Mouse (Mus musculus) cortical plate, adult 2 months (tissue): ENCODE measurements at regions not wholly inside any gene's neighbourhood (a gene's known extent, or its start where the extent isn't known, plus 50 kb on each side); places are given as distances from the start of the nearest gene placed in this dataset.
A peak's percentile ranks its signal among the peaks of the same experiment; 100 is the strongest.

Experiments
- H3K27ac ChIP-seq: fragments of 200-500 bp; 2 replicates; pipeline ENCODE4 v1.5.1; 2012; ENCODE audit warnings: low read length, control low read depth, inconsistent platforms; ENCODE audit not compliant: insufficient read depth
- H3K4me1 ChIP-seq: fragments of 200-500 bp; 2 replicates; pipeline ENCODE4 v1.6.1; 2011; ENCODE audit warnings: low read length; ENCODE audit not compliant: control insufficient read depth, insufficient read depth
- H3K4me3 ChIP-seq: fragments of 200-500 bp; 2 replicates; pipeline ENCODE4 v1.5.1; 2011; ENCODE audit warnings: mild to moderate bottlenecking, low read length, control low read depth; ENCODE audit not compliant: insufficient read depth
- CTCF ChIP-seq: fragments of 200-500 bp; IDR thresholded peaks from 2 replicates; pipeline ENCODE4 v1.5.1; 2011; ENCODE audit warnings: mild to moderate bottlenecking, control low read depth, low read length; ENCODE audit not compliant: insufficient read depth; ENCODE audit errors: extremely low read depth
- POLR2A ChIP-seq: fragments of 200-500 bp; IDR thresholded peaks from 2 replicates; pipeline ENCODE4 v1.6.1; 2011; ENCODE audit warnings: mild to moderate bottlenecking, low read length, control low read depth; ENCODE audit not compliant: insufficient read depth; ENCODE audit errors: extremely low read depth

DNA sequence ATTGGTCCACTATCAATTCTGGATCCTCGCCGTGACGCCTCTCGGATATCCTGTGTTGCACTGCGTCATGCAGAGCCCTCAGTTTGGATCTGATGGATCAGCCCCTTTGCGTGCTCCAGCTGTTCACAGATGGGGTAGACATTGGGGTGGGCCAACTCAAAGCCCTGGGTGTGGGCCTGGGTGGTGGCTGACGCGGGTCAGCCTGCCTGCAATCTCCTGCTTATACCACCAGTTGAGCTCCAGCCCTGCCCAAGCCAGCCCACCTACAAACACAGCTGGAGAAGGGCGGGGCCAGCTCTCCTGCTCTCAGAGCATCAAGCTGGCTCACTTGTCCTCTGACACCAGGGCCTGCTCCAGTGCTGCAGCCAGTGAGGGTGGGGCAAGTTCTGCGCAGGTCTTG, 73.1 kb downstream of the Rps15a start:
- H3K4me3 ChIP-seq: no peak overlapping the region
- TF ChIP-seq CTCF: no peak
- no peak overlapping the region for H3K27ac ChIP-seq
- no peaks in the 10 kb centered on the region for H3K4me1 ChIP-seq

- Histone ChIP-seq H3K4me3 (no peak overlapping the region), H3K27ac (no peak overlapping the region), H3K4me1 (no peaks in the 10 kb centered on the region)
- TF ChIP-seq CTCF: no peak
Measured at GRCm38 (mm10) chr7:118039862-118040261, 76.1 kb downstream of the Rps15a start.

GRCm38 (mm10) chr7:118037062-118037461, 78.9 kb downstream of the Rps15a start:
- H3K27ac ChIP-seq: no peak overlapping the region
- no peak for TF ChIP-seq POLR2A
- no peak overlapping the region for H3K4me3 ChIP-seq
- H3K4me1 ChIP-seq: no peaks in the 10 kb centered on the region

DNA sequence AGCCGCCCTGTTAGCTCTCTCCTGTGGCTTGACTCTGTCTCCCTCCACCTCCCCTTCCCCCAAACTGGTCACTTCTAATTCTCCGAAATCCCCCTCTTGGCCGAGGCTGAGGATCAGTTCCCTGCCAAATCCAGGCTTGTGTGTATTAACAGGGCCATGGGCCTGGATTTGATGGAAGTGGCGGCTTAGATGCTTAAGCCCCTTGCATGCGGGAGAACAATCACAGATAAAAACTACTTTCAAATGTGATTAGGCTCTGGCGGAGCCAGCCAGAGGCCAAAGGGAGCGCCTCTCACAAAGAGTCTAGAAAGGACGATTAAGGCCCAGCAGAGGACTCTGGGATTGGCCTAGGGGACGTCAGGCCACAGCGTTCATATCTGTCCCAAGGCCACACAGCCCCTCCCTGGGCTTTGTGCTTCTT, 89.9 kb downstream of the Rps15a start:
- no peak for TF ChIP-seq CTCF
- no peak for TF ChIP-seq POLR2A
- H3K4me1 ChIP-seq: no peaks in the 10 kb centered on the region
- no peak overlapping the region for H3K4me3 ChIP-seq
- no peak overlapping the region for H3K27ac ChIP-seq

GRCm38 (mm10) chr7:118004620-118005019, 111.4 kb downstream of the Rps15a start:
- Histone ChIP-seq H3K27ac (no peak overlapping the region), H3K4me1 (peaks cover 2% of the 10 kb centered on the region; the same call in 1 of the 2 replicates), H3K4me3 (no peak overlapping the region)
- TF ChIP-seq CTCF (no peak), POLR2A (no peak)

- H3K4me1 ChIP-seq: peaks cover 2% of the 10 kb centered on the region; the same call in 1 of the 2 replicates
- H3K27ac ChIP-seq: 0 out of 2 replicates have a peak overlapping the region, but pooled peaks have one; percentile 29
- TF ChIP-seq CTCF: no peak
- TF ChIP-seq POLR2A: no peak
- H3K4me3 ChIP-seq: no peak overlapping the region
Measured at GRCm38 (mm10) chr7:118001881-118002280, 114.1 kb downstream of the Rps15a start.

DNA sequence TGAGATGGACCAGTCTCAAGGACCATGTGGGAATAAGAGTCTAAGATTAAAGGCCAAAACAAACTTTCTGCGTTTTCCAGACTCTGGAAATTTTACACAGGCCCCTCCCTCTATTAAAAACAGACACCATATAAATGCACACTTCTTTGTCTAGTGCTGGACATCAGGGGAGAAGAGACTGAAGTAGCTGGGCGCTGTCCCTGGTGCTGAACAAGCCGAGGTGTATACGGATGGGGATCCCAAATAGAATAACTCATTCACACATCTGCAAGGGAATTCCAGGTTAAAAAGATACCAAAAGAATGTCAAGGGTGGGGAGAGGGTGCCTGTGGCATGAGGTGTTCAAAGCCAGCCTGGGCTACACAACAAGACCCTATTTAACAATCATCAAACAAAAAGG, 114.9 kb downstream of the Rps15a start:
- 0 out of 2 replicates have a peak overlapping the region, but pooled peaks have one; percentile 29 for H3K27ac ChIP-seq
- no peak overlapping the region for H3K4me3 ChIP-seq
- TF ChIP-seq CTCF: no peak
- TF ChIP-seq POLR2A: no peak
- peaks cover 2% of the 10 kb centered on the region; the same call in 1 of the 2 replicates for H3K4me1 ChIP-seq

DNA sequence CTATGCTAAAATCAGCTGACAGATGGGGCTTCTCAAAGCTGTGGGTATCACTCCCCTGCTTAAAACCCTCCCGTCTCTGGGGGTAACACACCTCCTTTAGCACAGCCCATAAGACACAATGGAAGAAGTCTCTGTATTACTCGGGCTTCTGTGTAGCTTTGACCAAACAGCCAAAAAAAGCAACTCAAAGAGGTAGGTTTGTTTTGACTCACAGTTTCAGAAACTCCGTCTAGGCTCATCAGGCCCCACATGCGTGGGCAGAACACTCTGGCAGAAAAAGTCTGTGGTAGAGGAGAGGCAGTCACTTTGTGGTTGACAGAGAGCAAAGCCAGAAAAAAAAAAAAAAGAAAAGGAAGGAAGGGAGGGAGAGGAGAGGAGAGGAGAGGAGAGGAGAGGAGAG, 133.8 kb downstream of the Rps15a start:
- no peaks in the 10 kb centered on the region for H3K4me1 ChIP-seq
- no peak overlapping the region for H3K4me3 ChIP-seq
- no peak for TF ChIP-seq POLR2A
- TF ChIP-seq CTCF: no peak
- no peak overlapping the region for H3K27ac ChIP-seq

GRCm38 (mm10) chr7:117971176-117971575, 144.8 kb downstream of the Rps15a start:
- H3K4me1 ChIP-seq: no peaks in the 10 kb centered on the region
- TF ChIP-seq POLR2A (no peak), CTCF (no peak)
- H3K4me3 ChIP-seq: no peak overlapping the region
- H3K27ac ChIP-seq: no peak overlapping the region

- Histone ChIP-seq H3K4me3 (no peak overlapping the region), H3K4me1 (no peaks in the 10 kb centered on the region), H3K27ac (no peak overlapping the region)
- no peak for TF ChIP-seq CTCF
Measured at GRCm38 (mm10) chr7:117943435-117943834, 172.6 kb downstream of the Rps15a start.

- no peak overlapping the region for H3K27ac ChIP-seq
- no peaks in the 10 kb centered on the region for H3K4me1 ChIP-seq
- TF ChIP-seq CTCF (no peak), POLR2A (no peak)
- no peak overlapping the region for H3K4me3 ChIP-seq
Measured at GRCm38 (mm10) chr7:117939618-117940017, 176.4 kb downstream of the Rps15a start.
